Mouse (Mus musculus) G1E-ER4 (cell line): Measurements from ENCODE around the gene Gm20388. TPM values are rescaled to one million over a fixed set of nuclear protein-coding genes. Genes with fewer than 3 reads are reported as not detected.

Experiments
- GATA1 ChIP-seq: IDR thresholded peaks from one replicate; pipeline ENCODE4 v1.8.0; 2012; ENCODE audit warnings: low read length, inconsistent platforms
- polyA plus RNA-seq: library from polyadenylated mRNA; stranded (reverse); fragments of >175 nt; gene quantifications from 2 replicates; pipeline ENCODE4 v1.2.3, GENCODE M21; 2012

Gm20388 gene
- polyA plus RNA-seq, 1 experiment: not detected

DNA sequence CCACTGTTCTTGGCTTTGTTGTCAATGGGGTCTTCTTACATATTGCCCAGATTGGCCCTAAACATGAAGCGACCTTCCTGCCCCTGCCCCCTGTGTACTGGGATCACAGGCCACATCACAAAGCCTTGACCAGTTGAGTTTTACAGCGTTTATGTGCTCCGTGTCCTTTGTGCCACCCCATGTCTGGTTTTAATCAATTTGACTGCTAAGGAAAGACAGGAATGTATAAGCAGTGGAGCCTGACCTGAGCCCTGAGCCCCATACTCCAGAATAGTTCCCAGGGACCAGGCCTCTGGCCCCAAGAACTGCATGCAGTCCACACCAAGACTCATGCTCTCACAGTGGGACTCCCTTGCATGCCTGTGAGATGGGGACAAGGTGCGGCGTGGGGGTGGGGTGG, 2964.5 kb downstream of the Gm20388 start:
- TF ChIP-seq GATA1: no peak

DNA sequence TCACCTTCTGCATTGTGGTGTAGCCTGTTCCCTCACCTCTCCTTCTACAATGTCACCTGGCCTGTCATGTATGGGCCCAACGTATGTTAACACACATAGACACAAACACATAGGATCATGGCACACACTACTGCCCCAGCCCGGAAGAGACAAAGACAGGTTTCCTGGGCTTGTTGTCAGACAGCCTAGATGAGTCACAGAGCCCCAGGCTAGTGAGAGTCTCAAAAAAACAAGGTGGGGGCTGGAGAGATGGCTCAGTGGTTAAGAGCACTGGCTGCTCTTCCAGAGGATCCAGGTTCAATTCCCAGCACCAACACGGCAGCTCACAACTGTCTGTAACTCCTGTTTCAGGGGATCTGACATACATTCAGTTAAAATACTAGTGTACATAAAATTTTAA, 2967.6 kb downstream of the Gm20388 start:
- no peak for TF ChIP-seq GATA1

DNA sequence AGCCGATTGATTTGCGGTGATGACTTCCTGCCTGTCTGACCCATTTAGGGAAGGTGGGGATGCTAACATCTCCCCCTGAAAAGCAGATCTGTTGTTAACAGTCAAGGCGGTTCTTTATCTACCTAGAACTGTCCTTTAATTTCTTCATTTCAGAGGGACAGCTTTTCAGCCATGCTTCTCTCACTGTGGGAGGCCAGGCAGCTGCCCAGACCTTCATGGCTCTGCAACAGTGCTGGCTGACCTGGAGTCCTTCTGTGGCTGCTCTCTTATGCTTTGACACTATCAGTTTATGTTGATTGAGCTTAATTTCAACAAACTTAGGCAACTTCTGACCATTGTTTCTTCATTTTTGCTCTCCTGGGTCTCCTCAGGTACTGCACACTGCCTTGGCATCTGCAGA, 2969.7 kb downstream of the Gm20388 start:
- TF ChIP-seq GATA1: no peak

DNA sequence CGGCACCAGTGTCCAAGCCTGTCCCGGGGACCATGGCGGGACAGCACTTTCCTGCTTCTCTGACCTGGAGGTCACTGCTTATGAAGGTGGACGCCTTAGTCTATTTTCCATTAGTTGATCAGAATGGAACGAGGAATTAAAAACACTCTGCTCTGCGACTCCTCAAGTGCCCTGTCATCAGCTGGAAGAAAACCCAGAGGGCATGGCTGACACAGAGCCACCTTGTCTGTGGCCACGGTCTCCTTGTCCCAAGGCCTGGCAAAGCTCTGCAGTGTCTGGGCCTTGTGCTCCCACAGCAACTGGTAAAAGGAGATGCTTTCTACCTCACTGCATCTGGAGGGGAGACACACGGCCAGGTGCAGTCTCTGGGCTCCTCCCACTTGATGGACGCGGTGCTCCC, 2973.0 kb downstream of the Gm20388 start:
- TF ChIP-seq GATA1: no peak

DNA sequence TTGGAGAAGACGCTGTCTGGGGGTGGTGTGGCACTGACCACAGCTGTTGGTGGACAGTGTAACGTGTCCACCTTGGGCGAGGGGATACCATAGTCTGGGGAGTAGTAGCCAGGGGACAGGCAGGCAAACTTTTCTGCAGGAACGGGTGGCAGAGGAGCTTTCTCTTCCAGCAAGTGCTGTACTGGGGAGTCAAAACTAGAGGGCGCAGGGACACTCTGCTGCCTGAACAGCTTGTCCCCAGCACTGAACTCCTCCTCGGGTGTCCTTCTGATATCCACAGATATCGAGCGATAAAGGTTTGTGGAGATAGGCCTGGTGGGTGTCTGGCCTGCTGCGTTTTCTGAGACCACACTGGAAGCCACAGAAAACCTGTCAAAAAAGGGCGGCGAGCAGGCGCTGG, 2980.8 kb downstream of the Gm20388 start:
- no peak for TF ChIP-seq GATA1

DNA sequence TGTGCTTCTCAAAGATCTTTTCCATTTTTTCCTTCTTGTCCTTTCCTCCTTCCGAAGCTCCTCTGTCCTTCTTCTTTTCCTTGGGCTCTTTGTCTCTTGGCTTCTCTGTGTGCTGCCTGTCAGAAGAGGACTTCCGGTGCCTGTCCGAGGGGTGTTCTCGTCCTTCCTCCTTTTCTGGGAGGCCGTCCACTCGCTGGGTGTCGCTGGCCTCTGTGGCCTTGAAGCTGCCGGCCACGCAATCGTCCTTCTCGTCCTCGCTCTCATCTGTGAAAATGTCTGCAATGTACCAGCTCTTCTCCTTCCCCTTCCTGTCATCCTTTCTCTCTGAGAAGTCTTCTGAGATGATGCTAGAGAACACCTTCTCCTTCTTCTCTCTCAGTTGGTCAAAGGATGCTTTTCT, 2982.8 kb downstream of the Gm20388 start:
- TF ChIP-seq GATA1: no peak

DNA sequence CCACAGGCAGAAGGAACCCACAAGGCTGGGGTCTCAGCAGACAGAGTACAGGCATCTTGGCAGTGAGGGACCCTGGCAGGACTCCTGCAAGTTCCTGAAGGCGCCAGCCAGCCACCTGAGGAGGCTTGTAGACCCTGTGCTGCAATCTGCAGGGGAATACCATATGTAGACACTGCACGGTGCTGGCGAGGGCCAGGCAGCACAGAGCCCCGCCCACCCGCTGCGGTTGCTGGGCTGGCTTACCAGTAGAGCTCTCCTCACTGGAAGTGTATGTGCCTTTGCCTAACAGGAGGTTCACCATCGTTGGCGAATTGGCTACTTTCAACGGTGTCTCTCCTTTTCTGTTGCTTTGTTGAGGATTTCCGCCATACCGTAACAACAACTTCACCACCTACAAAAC, 2985.7 kb downstream of the Gm20388 start:
- no peak for TF ChIP-seq GATA1

DNA sequence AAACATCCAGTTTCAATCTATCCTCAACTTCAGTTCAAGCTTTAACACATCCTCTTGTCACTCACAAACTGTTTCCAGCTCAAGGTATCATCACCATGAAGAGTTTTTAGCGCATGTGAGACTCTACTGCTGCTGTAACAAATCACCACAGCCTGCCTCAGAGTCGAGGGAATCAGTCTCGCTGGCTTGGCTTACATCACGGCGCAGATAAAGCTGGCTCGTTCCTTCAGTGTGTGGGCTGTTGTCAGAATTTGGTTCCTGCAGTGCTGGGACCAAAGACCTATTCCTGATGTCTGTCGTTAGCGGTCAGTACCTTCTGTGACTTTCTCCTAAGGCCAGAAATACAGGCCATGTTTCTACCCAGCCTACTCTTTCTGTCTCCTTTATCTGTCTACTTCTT, 2986.6 kb downstream of the Gm20388 start:
- no peak for TF ChIP-seq GATA1

DNA sequence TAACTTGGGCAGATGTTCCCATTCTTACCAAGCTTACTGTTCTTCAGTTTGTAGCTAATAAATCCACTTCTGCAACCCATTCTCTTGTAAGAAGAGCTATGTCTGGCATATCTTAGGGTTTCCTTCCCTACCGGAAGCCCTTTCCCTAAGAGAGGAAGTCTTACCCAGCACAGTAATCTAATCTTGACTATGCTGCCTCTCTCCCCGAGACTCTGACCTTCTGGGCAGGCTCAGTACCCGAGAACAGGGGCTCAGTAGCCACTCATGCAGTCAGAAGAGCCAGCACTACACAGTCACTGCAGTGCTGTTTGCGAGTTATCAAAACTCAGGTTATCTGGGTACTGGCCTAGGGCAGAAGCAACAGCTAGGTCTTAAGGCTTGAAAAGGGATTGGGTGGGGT, 2987.4 kb downstream of the Gm20388 start:
- no peak for TF ChIP-seq GATA1

DNA sequence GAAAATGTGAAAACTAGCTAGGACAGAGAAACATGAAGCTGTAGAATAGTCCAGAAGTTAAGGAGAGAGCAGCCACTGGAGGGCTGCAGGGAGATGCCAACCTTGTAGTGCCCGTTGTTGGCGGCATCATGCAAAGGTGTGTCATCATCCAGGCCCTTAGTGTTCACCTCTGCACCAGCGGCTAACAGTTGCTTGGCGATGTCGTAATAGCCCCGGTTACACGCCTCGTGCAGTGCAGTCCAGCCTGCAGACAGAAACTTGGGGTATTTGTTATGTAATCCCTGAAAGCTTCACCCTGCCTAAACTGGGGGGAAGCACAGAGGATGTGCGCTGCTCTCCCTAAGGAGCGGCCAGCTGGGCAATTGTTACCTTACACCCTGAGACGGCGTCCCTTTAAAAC, 2987.8 kb downstream of the Gm20388 start:
- no peak for TF ChIP-seq GATA1

DNA sequence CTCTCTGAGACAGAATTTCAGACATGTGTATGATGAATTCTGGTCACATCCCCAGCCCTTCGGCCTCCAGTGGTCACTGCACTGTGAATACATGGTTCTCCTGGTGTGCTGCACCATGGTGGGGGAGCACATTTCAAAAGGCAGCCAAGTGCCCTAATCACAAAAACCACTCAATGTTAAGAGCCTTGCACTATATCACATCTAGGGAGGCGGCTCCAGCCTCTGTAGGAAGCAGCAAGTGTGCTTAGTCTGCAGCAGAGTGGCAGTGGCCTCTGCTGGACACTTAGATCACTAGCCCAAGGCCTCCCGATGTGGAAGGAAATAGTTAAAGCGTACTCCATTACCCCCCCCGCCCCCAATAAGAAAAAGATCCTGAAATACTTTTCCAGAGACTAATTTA, 2988.4 kb downstream of the Gm20388 start:
- no peak for TF ChIP-seq GATA1

DNA sequence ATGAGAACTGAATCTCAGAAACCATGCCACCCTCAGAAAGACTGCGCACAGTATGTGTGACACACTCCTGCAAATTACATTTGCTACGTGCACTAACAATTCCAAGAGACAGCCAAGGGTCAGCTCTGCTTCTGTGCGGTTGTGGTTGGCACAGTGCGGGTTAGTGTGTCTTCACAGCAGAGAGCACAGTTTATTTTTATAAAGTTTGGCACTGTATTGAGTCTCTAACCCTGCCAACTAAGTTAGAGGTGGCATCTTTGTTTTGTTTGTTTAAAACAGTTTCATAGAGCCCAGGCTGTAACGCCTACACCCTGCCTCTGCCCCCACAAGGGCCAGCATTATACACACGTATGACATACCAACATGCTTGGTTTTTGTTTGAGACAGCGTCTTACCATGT, 2990.8 kb downstream of the Gm20388 start:
- TF ChIP-seq GATA1: no peak

DNA sequence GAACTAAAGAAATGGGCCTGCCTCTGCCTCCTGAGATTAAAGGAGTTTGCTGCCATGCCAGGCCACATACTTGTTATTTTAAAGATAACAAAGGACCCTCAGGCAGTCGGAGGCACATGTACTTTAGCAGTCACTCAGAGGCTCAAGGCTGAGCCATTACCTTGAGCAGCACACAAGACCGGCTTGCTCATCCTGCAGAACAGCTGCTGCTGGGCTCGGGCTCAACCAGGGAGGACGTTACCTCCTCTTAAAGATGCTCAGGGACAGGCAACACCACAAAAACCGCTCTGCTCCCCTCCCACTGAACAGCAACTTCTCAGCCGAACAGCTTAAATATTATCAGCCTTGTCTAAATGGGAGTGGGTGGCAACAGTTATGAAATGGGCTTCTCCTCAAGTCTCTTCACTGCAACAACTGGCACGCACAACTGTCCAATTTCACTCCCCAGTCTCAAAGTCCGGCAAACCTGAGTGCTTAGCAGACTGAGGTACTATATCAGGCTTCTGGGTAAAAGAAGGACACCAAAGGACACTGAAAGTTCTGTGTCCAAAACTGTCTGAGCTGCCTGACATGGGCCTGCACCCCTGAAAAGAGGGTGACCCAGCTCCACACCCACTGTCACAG, 2991.4 kb downstream of the Gm20388 start:
- no peak for TF ChIP-seq GATA1

DNA sequence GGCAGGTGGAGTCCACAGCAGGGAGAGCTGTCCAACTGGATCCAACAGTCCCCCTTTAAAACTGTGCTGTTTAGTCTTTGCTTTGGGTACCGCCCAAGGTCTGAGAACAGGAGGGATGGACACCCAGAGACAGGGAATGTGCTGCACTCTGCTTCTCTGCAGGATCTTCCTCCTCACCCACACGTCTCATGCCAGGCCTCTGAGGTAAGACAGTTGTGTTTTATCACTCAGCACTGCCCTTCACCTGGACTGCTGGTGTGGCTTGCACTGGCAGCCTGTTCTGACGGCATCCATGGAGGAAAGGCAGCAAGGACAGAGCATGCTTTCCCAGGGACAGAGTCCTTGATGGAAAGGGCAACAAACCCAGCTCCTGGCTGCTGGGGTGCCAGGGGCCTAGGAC, 2991.9 kb downstream of the Gm20388 start:
- TF ChIP-seq GATA1: no peak

DNA sequence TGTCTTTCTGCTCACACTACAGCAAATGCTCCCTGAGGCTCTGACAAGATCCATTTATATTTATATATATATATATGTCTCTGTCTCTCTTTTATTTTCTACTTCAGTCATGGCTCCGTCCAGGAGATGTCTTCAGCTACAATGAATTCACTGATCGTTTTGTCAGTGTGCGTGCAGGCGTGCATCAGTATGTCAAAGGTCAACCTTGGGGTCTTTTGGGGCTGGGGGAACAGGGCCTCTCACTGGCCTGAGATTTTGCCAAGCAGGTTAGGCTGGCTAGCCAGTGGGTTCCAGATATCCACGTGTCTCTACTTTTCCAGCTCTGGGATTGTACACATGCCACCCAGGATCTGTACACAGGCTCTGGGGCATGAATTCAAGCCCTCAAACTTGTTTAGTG, 2992.4 kb downstream of the Gm20388 start:
- TF ChIP-seq GATA1: no peak

DNA sequence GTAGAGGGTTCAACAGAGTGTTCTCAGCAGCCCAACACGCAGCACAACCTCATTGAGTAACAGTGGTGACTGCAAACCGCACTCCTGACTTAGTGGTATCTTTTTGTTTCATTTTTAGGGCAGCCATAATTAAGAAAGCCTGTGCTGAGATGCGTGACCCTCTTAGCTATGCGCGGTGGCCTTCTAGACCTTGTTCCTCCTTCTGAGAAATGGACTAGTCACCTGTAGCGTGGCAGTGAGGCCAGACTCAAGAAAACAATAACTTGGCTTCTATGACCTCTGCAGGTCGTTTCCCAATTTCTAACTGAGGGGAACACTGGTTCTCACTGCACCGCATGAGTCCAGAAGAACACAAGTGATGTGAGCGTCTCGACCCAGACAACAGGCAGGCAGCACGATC, 2993.9 kb downstream of the Gm20388 start:
- no peak for TF ChIP-seq GATA1

DNA sequence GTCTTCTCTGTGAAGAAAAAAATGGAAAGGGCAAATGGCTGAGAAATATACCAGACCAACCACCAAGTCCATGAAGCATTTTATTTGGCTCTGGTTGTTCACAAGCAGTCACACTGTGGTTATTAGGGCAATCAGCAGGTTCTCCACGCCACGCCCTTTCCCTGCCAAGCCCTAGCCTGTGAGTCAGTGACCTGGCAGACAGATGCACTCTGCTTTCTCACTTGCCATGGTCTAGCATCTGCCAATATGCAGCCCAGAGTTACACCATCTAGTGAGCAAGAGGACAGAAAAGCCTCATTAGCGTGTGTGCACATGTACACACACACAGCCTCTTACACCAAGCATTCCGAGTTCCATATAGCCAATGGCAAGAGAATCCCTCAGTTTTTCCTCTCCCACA, 2994.7 kb downstream of the Gm20388 start:
- TF ChIP-seq GATA1: no peak

DNA sequence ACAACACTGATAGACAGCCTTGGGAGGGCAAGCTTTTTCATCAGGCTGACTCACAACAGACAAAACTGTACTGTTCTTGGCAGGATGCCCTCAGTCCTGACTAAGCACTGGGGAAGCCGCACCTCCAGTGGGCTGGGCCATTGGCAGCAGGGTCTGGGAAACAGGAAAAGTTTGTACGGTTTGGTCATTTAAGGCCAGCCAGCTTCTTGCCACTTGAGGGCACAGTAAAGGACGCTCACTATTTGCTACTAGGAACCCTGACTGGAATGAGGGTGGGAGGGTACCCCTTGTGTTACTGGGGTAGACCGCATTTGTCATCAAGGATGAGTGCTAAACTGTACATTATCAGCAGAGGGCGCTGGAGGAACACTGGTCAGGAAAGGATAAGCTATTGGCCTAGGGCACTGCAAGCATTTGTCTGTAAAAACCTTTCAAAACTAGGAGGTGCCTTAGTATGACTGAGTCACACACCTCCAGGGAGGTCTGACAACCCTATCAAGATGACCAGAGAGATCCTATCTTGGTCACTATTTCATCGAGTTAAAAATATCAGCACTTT, 2995.9 kb downstream of the Gm20388 start:
- no peak for TF ChIP-seq GATA1
